Mouse (Mus musculus) spleen, adult 2 months (tissue): ENCODE results near the gene Dnajc16.

Source experiments
- CTCF ChIP-seq: fragments of 200-500 bp; IDR thresholded peaks from 2 replicates; pipeline ENCODE4 v1.5.1; 2011; ENCODE audit warnings: mild to moderate bottlenecking, inconsistent platforms; ENCODE audit not compliant: insufficient read depth, insufficient read length, insufficient replicate concordance; ENCODE audit errors: extremely low read depth
- POLR2A ChIP-seq: fragments of 200-500 bp; IDR thresholded peaks from 2 replicates; pipeline ENCODE4 v1.6.1; 2011; ENCODE audit warnings: low read depth, low read length, inconsistent platforms

DNA sequence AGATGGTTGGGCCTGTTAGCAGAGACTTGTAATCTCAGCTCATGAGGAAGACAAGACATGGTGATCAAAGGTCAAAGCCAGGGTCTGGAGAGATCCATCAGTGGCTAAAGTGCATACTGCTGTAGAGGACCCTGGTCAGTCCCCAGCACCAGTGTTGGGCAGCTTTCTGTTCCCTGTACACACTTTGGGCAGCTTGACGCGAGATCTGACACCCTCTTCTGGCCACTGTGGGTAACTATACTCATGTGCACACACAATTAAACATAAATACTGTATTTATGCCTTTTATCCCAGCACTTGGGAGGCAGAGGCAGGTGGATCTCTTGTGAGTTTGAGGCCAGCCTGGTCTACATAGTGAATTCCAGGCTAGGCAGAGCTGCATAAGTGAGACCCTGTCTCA, 20.2 kb upstream of the Dnajc16 start:
- no peak for TF ChIP-seq CTCF
- no peak for TF ChIP-seq POLR2A
